Mouse (Mus musculus): ENCODE measurements at regions not wholly inside any gene's neighbourhood (a gene's known extent, or its start where the extent isn't known, plus 50 kb on each side); places are given as distances from the start of the nearest gene placed in this dataset.

DNA sequence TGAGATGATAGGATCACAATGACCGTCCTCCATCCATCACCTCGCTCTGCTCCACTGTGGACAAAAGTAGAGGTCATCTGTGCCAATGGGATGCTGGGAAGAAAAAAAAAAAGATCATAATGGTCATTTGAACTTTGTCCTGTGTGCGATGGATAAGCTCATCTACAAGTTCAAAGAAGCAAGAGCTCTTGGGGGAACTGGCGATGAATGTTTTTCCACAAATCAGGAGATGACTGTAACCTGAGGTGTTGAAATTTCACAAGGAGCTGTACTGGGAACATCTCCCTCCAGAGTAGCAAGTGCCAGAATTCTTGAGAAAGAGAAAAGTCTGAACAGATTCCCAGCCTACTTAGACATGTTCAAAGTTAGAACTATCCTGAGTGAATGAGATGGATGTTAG, 287.0 kb downstream of the Tns3 start:
- no peak for DNase-seq

DNA sequence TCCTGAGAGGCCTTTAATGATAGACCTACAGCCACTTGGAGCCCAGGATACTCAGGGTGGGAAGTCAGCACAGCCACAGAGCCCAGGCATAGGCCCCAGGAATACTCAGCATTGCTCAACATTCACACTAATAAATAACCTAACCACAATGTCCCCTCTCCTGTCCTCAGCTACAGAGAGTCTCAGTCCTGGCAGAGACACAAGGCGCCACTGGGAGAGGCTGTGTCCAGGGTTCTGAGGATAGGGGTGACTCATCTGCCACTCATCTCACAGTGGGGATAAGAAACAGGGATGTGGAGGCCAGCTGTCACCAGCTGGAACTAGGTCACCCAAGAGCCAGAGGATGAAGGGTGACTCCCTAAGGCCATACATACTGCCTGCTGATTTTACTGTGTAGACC, 298.8 kb downstream of the Tns3 start:
- DNase-seq, result no peak

DNA sequence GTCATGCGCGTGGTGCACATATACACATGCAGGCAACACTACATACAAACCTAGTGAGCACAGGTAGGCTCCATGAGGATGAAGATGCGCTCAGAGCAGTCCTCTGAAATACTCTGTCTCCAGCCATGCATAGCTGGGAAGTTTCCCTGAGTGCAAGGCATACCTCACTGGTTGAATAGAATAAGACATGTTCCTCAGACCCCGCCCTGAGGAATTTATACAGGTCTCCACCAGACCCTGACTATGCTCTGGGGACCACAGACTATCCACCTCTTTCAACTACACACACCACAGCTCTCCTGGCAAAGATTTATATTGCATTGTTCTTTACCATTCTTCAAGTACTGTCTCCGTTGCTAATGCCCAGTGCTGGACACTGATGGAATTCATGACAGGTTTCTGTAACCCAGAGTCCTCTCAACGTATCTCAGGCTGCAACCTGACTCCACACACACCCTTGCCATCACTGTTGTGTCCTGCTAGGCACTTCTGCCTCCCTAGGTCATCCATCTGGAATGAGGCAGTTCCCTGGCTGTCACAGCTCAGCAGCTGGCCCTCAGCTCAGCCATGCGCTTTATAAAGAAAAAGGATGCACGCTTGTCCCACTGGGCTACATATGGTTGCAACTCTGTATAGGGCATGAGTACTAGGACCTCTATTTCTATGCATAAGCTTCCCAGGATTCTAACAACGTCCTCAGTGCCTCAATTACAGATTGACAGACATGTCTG, 299.5 kb downstream of the Tns3 start:
- no peak for DNase-seq

DNA sequence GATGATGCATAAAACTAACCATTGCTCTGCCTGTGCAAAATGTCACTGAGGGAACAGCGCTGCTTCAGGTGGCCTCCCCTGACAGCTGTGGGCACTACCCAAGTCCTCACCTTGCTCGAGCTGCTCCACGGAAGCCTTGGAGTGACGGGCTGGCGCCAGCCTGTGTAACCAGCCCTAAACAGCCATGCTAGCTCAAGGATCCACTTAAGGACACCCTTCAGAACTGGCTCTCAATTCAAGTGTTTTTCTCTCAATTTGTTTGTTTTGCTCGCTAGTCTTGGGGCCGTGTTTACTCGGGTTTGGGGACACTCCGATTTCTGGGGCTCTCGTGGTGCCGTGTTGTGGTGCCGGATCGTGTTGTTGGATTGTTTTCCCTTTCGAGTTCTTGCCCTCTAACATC, 319.4 kb downstream of the Tns3 start:
- no peak for DNase-seq

DNA sequence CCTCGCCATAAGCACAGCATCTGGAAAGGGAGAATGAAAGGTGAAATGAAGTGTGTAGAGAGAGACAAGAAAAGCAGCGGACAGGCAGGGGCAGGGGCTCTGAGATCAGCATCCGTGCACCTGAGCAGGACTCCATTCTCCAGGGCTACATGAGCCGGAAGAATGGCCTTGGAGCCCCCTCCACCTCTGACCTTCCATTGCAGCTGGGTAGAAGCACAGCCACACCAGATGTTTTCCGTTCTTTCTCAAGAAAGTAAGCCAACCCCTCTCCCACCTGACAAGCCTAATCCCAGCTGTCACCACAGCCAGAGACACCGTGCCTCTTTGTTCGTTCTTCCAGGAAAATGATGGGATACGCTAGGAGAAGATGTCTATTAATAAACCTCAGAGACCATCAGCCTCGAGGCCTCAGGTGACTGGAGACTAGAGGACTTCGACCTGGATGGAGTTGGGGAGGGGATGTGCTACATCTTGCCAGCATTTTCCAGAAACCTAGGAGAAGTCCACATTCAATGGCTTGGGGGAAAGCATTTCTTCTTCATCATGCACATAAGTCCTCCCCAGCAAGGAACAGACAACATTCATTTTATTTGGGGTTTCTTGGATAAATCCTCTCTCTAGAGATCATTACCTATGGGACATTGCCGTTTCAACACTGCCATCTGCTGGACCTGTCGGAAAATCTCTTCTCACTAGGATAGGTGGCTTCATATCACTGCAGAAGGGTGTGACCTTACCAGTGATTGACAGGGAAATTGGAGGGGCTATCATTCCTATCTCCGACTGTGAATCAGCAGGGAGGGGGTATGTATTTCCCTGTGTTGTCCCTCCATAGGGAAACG, 361.8 kb downstream of the Tns3 start:
- peak; percentile 56 for DNase-seq

DNA sequence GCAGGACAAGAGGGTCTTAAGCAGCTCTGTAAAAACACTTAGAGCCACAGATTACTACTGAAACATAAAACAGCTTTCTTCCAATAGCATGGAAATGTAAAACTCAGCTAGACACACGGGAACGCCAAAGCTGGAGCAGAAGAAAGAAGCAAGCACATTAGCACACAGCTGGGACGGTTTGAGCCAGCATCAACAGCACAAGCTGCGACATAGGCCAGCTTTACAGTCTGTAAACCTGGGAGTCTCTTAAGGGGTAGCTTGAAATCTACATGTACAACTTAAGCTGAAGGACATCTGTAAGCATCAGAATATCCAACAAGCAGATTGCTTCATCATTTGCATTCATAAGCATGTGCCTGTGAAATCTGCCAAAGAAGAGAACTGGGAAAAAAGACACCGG, 366.9 kb downstream of the Tns3 start:
- no peak for DNase-seq

DNA sequence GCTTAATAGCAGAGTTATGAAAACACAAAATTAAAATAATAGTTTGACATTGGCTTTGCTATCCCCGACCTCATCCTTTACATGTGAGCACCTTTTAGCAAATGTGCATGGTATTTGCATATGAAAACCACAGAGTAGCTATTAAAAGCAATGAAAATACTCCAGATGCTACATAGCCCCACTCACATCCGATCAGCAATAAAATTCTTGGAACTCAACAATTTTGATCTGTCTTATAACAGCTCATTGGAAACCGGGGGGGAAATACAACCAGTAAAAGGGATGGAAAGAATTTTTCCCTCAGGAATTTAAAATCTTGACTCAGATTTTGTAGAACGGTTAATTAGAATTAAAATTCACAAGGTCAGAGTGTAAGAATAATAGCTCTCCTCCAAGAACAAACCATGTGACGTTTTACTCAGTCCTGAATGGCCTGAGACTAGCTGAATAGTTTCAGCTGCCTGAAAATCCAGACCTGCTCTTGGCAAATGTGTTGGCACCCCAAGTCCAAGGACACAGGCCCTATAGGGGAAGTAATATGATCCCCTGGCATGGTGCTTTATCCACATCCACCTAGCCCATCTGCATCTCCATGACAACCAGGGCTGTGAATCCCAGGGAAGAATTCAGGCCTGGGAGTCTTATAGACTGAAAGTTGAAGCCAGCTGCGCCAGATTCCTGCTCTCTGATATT, 370.9 kb downstream of the Tns3 start:
- no peak for DNase-seq

DNA sequence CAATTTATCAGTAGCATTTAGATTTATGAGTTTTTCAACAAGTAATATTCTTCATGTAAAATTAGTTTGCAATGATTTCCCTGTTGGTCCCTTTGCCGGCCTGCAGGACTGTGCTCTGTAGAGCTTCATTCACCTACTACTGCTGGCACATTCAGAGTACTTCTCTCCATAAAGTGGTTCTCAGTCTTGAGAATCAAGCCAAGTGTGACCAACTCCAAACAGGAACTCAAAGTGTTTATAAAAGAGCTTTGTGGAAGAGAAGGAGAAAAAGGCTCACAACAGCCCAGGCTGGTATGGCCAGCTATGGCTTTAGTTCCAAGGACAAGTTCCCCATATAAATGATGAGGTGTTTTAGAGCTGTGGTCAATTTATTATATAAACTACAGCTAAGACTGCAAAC, 379.1 kb downstream of the Tns3 start:
- no peak for DNase-seq

DNA sequence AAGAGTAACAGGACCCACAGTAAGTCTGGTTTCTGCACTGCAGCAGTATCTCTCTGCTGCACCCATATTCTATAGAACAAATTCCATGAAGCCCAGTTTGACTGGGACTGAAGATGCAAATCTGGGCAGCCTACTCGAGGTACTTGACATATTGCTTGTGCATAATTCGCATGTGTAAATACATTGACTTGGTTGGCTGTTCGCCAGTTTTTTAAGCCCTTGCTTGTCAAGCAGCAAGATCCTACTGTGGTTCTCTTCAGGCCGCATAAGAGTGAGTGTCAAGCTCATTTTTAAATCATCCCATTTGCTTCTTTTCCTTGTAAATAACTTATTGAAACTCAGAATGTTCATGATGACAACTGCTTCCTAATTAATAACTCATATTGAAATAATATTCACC, 389.1 kb downstream of the Tns3 start:
- no peak for DNase-seq

DNA sequence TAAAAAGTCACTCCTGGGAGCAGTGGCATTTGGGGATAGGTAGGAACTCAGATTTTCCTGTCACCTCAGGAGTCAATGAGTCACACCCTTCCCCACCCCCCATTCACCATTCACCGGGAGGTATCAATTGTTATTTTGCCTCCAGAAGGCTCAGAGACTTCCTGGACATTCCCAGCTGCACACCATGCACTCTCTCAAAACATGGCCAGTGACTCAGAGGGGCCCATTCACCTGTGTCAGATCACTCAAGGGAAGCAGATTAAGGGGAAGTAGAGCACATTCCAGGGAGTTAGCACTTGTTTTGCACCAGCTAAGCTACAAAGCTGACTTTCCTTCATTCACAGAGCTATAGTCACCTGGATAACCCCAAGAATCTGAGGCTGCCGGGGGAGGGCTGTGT, 395.2 kb downstream of the Tns3 start:
- no peak for DNase-seq

DNA sequence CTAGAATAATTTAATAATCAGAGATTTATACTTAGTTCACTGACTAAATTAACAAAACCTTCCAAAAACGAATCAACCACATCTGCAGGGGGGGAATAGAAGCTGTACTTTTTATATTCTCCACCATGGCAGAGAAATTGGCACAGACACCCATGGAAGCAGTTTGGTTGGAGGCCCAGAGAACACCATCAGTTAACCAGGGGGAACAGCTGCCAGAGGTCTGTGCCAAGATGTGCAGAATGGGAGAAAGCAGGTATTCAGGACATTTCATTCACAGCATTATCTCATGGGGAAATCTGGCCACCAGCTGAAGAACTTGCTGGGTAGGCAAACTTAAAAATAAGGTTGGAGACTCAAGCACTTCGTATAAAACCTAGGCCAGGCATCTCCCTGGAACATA, 410.3 kb downstream of the Tns3 start:
- DNase-seq, result peak; percentile 33

DNA sequence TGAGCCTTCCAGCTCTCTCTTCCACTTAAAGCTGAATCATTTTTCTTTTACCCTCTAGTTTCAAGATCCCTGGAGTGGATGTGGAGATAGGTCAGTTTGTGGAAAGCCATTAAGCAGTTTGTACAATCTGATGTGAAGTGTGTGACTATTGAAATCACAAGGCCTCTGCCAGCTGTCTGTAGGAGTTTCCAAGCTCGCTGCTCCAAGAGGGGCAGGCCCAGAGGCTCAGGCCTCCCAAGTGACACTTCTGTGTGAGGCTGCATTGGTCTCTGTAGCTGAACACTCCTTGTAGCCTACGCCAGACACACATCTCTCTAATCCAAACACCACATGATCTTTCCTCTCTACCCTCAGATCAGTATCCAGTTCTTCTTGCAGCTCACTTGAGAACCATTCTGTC, 413.0 kb downstream of the Tns3 start:
- DNase-seq, result no peak

DNA sequence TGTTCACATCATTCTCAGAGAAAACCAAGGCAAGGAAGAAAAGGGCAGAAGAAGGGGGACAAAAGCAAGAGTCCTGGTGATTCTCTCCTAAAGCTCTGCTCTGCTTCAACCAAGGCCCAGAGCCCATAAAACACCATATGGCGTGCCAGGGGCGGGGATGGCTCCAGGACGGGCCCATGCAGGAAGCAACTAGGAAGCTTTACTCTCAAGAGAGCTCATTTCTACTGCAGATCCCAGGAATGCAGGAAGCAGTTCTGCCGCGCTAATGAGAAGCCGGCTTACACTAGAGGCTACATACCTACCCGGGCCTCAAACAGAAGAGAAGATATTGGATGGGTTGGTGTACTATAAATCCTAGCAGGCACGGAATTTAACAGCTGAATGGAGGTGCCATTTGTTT, 414.9 kb downstream of the Tns3 start:
- DNase-seq, result no peak

DNA sequence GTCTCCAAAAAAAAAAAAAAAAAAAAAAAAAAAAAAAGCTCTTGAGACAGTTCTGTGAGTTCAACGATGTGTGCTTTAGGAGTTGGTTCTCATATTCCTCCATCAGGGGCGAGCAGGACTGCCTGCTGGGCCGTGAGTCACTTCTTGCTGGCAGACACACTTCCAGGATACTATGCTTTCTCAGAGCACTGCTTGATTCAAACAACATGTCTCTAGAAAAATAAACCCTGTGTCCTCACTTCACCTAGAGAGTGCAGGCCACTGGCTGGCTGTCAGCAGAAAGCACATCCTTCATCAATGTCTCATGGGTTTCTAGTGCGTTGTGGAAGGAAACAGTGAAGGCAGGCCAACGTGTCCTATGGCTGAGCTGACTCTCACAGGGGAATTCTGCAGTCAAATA, 416.8 kb downstream of the Tns3 start:
- no peak for DNase-seq

DNA sequence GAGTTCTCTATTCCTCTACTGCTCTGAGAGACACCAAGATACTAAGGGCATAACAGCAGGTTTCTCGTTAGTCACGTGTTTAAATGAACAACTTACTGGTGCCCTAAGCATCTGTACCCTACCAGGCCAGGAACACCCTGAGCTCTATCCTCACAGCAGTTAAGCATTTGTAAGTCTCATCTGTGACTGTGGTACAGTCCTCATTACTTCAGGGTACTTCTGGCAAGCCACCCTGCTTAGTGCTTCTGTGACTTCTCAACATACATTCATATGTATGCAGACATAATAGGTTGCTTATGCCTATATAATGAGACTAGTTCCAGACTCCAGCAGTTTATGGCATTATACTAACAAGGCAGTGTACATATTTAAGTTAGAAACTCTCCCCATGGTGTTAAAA, 417.3 kb downstream of the Tns3 start:
- no peak for DNase-seq

DNA sequence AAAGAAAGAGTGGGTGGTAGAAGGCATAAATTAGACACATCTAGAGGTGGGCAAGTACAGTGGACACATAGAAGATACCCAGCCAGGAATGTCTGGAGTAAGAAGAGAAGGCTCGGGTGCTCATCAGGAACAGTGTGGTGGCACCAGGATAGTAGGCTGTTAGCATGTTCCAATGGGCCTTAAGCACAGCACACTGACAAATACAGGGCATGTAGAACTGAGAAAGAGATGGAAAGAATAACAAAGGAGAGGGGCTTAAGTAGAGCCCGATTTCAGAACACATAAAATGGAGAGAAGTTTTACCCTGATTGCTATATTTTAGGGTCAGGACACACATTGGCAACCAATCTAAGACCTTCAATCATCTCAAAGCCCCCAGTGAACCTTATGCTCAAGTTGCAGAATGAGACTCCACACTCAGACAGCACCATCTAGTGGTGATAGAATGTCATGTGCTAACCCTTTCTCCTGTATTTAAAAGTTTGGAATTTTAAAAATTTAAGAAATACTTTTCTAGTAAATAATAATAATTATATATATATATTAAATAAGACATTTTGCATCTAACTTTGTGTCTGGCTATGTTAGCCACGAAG, 418.8 kb downstream of the Tns3 start:
- DNase-seq, result no peak

DNA sequence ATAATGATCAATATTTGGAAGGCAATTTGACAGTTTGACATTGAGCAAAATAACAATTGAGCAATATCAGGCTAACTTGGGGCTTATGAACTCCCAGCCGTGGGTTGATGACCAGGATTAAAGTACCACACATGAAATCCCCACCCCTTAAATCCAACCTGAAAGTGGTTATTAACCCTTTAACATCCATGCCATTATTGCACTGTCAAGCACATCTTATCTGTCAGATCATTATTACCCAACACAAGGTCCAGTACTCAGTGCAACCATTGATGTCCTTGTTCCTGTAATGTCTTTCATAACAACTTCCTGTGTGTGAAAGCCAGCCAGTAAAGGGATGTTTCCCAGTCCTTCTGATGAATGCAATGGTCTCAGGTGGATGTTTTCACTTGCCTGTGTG, 425.8 kb downstream of the Tns3 start:
- no peak for DNase-seq

DNA sequence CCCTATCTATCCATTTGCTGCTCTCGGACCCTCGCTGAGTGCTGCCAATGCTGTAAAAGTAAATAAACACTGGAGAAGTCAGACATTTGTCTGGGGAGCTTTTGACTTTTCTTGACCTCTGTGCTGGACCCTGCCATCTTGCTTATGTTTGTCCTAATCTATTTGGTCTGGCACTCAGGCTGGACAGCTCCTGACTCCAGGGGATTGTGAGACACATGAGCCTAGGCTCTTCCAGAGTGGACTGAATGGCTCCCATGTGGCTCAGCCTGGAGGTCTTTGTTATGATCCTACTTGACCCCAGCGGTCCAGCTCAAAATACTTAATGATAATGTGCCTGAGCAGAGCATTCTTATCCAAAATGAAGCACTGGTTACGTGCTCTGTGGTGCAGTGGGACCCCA, 426.8 kb downstream of the Tns3 start:
- no peak for DNase-seq

DNA sequence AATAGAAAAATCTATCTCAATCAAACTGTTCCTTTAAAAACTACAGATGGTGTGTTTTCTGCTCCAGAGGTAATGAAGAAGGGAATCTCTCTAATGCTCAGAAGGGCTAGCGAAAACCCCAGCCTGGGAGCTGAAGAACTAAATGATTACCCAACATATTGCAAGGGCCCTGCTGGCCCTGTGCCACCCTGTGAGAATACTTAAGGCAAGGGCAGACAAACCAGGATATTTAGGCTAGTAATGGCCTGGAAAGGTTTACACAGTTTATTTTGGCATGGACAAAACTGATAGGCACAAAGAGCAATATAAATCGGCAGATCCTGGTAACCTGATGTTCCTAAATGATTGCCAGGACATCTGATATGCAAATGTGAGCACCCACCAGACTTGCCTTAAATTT, 428.3 kb downstream of the Tns3 start:
- no peak for DNase-seq

DNA sequence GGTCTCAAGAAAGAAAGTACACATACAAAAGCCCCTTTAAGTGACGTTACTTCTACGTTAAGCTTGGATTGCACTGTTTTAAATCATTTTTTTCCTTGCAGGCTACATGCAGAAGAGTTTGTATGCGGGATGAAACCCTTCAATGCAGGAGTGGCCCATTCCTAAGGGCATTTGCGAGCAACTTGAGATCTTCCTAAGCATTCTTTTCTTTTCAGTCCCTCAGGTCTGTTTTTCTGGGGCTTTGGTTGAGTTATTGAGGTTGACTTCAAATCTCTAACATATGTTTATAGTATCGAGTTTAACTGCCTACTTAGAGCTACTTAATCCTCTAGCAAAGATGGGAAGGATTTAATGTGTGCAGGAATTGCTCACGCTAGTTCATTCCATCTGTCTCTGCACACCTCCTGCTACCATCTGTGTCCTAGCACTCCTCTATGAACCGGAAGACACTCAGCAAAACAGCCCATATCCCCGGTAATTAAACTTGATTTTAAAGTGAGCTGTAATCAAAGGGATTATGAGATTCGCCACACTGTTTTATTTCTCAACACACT, 431.6 kb downstream of the Tns3 start:
- DNase-seq, result no peak

DNA sequence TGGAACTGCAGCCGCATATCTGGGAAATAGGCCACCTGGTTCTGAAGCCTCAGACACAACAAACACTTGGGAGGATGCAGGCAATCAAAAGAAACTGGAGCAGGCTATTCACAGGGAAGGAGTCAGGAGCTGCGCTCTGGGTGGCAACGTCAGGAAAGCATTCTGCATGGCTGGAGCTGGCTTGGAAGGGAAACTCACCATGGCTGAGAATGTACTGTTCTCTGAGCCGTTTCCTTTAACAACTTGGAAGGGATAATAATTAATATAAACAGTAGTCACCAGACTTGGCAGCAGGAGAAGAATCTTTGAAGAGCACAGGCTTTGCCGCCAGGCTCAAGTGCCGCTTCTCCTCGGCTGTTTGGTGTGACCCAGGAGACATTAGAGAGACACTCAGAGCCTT, 434.5 kb downstream of the Tns3 start:
- DNase-seq, result peak; percentile 28

DNA sequence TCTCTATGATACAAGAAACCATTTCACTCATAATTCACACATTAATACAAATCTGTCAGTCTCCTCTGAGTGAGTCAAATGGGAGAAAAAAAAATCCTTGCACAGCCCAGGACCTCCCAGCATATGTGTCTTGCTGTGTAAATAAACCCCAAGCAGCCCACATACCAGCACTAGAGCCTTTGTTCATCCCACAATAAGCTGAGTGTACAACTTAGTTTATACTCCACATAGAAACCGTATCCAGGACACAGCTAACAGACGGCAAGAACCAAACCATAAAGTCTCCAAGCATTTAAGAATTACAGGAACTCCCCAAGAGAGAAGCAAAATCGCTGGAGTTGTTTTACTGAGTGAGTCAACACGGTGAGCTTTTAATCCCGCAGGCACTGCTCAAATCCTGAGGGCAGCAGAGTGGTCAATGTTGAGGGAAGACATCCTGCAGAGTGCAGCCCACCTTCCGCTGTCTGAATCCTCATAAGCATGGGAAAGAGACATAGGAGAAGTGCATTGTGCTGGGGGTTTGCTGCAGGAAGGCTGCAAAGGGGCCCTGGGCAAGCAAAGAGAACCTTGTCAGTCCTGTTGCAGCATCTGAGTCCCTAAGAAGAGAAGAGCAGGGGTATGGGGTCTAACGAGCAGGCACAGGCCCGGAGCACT, 436.4 kb downstream of the Tns3 start:
- DNase-seq, result no peak

DNA sequence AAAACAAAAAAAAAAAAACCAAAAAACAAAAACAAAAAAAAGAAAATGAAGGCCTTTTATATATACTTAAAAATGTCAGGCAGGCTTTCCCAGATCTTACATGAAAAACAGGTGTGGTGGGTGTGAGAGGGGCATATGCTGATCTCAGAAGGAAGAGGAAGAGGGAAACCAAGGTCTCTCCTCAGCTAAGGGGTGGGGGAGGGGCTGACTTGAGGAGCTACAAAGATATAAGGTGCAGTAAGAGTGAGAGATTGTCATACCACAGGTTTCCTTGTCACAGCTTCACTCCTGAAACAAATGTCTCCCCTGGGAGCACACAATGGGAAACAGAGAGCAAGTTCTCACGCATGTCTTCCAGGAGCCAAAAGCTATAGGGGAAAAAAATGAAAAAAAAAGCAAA, 440.0 kb downstream of the Tns3 start:
- DNase-seq, result no peak

All from right cerebral cortex, adult 18-20 months (tissue).